Mouse (Mus musculus): ENCODE measurements around the gene Gm2042.
"Not testable (repeated sequence)": the region's sequence is repeated elsewhere in the genome, so short reads cannot be mapped to it uniquely, and the experiment has no call there.

The Gm2042 gene

GRCm38 (mm10) chr12:87953780-87954179 is at the start of gene Gm2042:
Gm2042 (plus strand) TSS chr12:87954080.
- DNase-seq, result not testable (repeated sequence)

DNA sequence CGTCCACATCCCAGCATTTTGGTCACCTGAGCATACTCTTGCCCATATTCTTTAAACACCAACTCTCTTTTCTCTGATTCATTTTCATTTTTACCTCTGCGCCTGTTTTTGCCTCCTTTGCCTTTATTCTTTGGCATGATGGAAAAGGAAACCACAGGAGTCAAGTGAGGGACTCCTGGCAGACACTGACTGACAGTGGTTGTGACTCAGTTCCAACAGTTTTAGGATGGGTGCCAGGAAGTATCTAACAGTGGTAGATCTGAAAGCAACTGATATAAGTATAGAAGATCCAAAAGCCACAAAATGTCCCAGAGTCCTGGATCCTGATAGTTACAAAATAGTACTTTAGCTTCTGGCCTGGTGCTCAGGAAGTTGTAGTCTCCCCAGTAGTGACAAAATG is 34.2 kb upstream of the Gm2042 start, which contains the start of gene Gm2035:
Gene Gm2035, minus strand, starts transcription at position 137 of the 400 bp plus-strand sequence.
- DNase-seq, result not testable (repeated sequence)

- DNase-seq, result peak; percentile 10
Observed at GRCm38 (mm10) chr12:87984000-87984399, 30.1 kb downstream of the Gm2042 start.

DNA sequence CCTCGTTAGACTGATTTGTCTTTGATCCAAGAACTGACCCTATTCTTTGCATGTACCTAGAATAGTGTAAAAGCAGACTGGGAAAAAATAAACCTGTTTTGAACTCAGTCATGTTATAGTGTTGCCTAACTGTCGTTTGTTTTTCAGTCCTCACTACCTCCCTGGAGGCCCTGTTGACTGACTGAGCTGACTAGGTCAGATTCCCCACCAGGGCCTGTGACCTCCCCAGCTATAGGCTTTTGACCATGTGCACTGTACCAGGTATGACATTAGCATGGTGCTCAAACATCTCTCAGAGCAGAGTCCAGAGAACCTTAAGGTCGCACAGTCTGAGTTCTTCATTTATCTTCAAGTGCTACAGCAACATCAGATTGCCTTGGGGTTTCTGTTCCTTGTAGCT is 50.2 kb downstream of the Gm2042 start:
- DNase-seq, result not testable (repeated sequence)

Measured in right cerebral cortex, adult 18-20 months (tissue).